Mouse (Mus musculus) heart, adult 2 months (tissue): ENCODE measurements around the gene Plagl1. TPM values are rescaled to one million over a fixed set of nuclear protein-coding genes. Genes with fewer than 3 reads are reported as not detected.

Source experiments
- DNase-seq, 2 experiments: peaks; one replicate each; pipeline ENCODE4 v3.0.0; 2021
- H3K27ac ChIP-seq: fragments of 200-600 bp; 2 replicates; pipeline ENCODE4 v1.8.1; 2022
- H3K27me3 ChIP-seq: fragments of 200-500 bp; 2 replicates; pipeline ENCODE4 v1.6.1; 2012; ENCODE audit warnings: mild to moderate bottlenecking, low read length, inconsistent platforms, mixed read lengths; ENCODE audit not compliant: control insufficient read depth, insufficient read depth
- H3K36me3 ChIP-seq: fragments of 200-500 bp; 2 replicates; pipeline ENCODE4 v1.6.1; 2012; ENCODE audit warnings: low read length, inconsistent platforms; ENCODE audit not compliant: control insufficient read depth, insufficient read depth
- H3K4me1 ChIP-seq: fragments of 200-500 bp; 2 replicates; pipeline ENCODE4 v1.6.1; 2011; ENCODE audit warnings: low read length; ENCODE audit not compliant: control insufficient read depth, insufficient read depth
- H3K4me3 ChIP-seq: fragments of 200-600 bp; 2 replicates; pipeline ENCODE4 v1.8.1; 2022
- H3K79me2 ChIP-seq: fragments of 200-500 bp; replicated peaks from 2 replicates; pipeline ENCODE4 v1.6.1; 2012; ENCODE audit warnings: mild to moderate bottlenecking, inconsistent platforms, low read length, moderate library complexity, mixed read lengths; ENCODE audit not compliant: control insufficient read depth, insufficient read depth
- H3K9ac ChIP-seq: fragments of 200-500 bp; 2 replicates; pipeline ENCODE4 v1.6.1; 2012; ENCODE audit warnings: low read depth, mild to moderate bottlenecking, control low read depth, inconsistent platforms, low read length, mixed read lengths
- CTCF ChIP-seq: fragments of 200-600 bp; IDR thresholded peaks from 2 replicates; pipeline ENCODE4 v1.8.1; 2022; ENCODE audit warnings: antibody characterized with exemption, mild to moderate bottlenecking, moderate library complexity
- EP300 ChIP-seq: fragments of 200-500 bp; IDR thresholded peaks from 2 replicates; pipeline ENCODE4 v1.6.1; 2011; ENCODE audit warnings: low read depth, low read length, control low read depth; ENCODE audit not compliant: insufficient read depth
- POLR2A ChIP-seq: fragments of 200-500 bp; IDR thresholded peaks from 2 replicates; pipeline ENCODE4 v1.6.1; 2011; ENCODE audit warnings: mild to moderate bottlenecking, low read depth, low read length, control low read depth; ENCODE audit not compliant: insufficient read depth
- WGBS: fragments of 180-500 bp; shearing (Covaris S2); methylation state at CpG from one replicate; pipeline ENCODE4 v1.1.7; 2018; 5-methylcytosine and 5-hydroxymethylcytosine counted together
- intact Hi-C: fragments of 180-260 bp; cut with DNase I; formaldehyde crosslinking; loops from one replicate; pipeline ENCODE4 v1.15.1; 2025
- polyA plus RNA-seq: library from polyadenylated mRNA; depleted of rRNA; stranded (reverse); fragments of >200 nt; gene quantifications from 2 replicates; pipeline ENCODE4 v1.2.3, GENCODE M21; 2012
- total RNA-seq, 2 experiments: library from RNA; stranded (reverse); gene quantifications; 2 replicates each; pipeline ENCODE4 v1.2.3; 2021

Gene Plagl1
- total and polyA plus RNA-seq, 3 experiments: 7.8 to 11.3 (median 8.6) TPM

DNA sequence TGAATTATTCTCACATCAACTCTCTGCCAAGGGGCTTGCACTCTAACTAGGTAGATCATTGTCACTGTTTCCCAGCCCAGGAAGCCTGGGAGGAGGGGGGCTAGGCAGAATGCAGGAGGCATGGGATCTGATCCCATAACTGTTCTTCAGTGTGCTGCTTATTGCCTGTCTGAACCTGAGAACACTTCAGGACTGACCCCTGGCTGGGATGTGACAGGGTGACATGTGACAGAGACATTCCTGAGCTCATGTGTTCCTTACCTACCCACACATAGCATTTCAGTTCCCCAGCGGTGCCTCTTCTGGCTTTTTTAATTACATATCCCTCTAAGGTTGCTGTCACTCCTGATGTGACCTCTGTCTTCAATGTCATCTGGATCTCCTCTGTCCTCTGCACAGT is 49.5 kb downstream of the Plagl1 start:
- intact Hi-C loops: no loop called here
- no peak overlapping the region for H3K27ac ChIP-seq

DNA sequence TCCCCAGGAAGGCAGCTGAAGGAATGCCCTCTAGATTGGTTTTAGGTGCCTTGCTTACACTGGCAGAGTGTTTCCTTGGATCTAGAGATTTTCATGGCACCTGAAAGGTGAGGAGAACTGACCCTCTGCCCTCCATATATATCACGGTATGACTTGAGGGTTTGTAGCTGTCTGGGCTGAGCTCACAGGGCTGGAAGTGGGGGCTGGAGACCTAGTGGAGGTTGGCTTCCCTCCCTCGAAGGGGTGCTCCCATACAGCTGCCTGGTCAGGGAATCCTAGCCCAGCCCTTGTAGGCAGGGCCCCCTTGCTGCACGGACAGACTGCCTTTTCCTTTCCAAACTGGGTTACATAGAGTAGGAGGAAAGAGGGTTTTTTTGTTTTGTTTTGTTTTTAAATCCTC is 52.5 kb downstream of the Plagl1 start:
- Histone ChIP-seq H3K4me1 (peaks cover 2% of the 10 kb centered on the region), H3K79me2 (no peaks in the 10 kb centered on the region), H3K27me3 (no peaks in the 10 kb centered on the region), H3K9ac (no peak overlapping the region), H3K4me3 (no peak overlapping the region), H3K36me3 (no peaks in the 10 kb centered on the region), H3K27ac (no peak overlapping the region)
- WGBS: 47% methylated on average over 3 of the region's 3 CpGs
- intact Hi-C loops: no loop called here
- no peak for DNase-seq
- TF ChIP-seq CTCF (no peak), POLR2A (no peak), EP300 (no peak)

More for the DNA sequence above, 49.5 kb downstream of the Plagl1 start:
- Histone ChIP-seq H3K36me3 (no peaks in the 10 kb centered on the region), H3K9ac (no peak overlapping the region), H3K27me3 (no peaks in the 10 kb centered on the region), H3K79me2 (no peaks in the 10 kb centered on the region), H3K4me1 (peaks cover 2% of the 10 kb centered on the region), H3K4me3 (no peak overlapping the region)
- 63% methylated on average over 1 of the region's 1 CpGs for WGBS
- DNase-seq: no peak
- no peak for TF ChIP-seq CTCF
- TF ChIP-seq EP300: no peak
- TF ChIP-seq POLR2A: no peak

DNA sequence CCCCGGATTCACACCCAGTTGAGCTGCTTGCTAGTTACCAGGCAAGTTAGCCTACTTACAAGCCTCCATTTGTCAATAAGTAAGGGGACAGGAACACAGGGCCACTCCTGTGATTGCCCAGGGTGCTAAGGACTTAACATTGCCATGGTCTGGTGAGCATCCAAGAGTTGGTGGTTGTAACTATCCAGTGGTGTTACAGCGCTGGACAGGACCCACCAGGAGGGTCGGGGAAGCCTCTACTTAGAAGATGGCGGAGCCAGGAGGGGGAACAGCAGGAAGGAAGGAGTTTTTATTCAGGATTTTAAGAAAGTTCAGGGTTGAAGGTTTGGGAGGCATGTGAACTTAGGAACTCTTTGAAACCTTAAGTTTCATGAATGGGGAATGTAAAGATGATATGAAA is 53.3 kb downstream of the Plagl1 start:
- no peak overlapping the region for H3K27ac ChIP-seq
- no peaks in the 10 kb centered on the region for H3K27me3 ChIP-seq
- H3K36me3 ChIP-seq: no peaks in the 10 kb centered on the region
- TF ChIP-seq CTCF (no peak), EP300 (no peak), POLR2A (no peak)
- DNase-seq: no peak
- H3K79me2 ChIP-seq: no peaks in the 10 kb centered on the region
- H3K4me3 ChIP-seq: no peak overlapping the region
- WGBS: 80% methylated on average over 4 of the region's 4 CpGs
- H3K9ac ChIP-seq: no peak overlapping the region
- intact Hi-C loops: no loop called here
- peaks cover 2% of the 10 kb centered on the region for H3K4me1 ChIP-seq

DNA sequence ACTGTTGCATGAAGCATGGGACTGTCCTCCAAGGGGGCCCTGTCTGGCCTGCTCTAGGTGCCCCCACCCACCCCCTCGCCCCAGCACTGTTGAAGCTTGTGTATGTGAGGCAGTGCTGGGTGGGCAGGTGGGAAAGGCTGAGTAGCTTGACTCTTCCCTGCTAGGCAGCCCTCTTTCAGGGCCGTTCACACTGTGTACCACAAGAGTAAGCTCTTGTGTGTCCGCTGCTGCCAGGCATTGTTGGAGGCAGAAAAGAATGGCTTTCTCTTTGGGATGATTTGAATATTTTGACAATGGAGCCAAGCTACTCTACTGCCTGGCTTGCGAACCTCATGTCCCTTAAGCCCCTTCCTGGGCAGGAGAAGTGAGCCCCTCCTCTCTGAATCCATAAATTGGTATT is 54.7 kb downstream of the Plagl1 start:
- H3K27me3 ChIP-seq: no peaks in the 10 kb centered on the region
- intact Hi-C loops: no loop called here
- TF ChIP-seq CTCF (no peak), POLR2A (no peak), EP300 (no peak)
- no peaks in the 10 kb centered on the region for H3K4me1 ChIP-seq
- H3K36me3 ChIP-seq: no peaks in the 10 kb centered on the region
- no peaks in the 10 kb centered on the region for H3K79me2 ChIP-seq
- WGBS: 90% methylated on average over 4 of the region's 4 CpGs
- H3K9ac ChIP-seq: no peak overlapping the region
- DNase-seq: no peak
- H3K27ac ChIP-seq: no peak overlapping the region
- H3K4me3 ChIP-seq: no peak overlapping the region

DNA sequence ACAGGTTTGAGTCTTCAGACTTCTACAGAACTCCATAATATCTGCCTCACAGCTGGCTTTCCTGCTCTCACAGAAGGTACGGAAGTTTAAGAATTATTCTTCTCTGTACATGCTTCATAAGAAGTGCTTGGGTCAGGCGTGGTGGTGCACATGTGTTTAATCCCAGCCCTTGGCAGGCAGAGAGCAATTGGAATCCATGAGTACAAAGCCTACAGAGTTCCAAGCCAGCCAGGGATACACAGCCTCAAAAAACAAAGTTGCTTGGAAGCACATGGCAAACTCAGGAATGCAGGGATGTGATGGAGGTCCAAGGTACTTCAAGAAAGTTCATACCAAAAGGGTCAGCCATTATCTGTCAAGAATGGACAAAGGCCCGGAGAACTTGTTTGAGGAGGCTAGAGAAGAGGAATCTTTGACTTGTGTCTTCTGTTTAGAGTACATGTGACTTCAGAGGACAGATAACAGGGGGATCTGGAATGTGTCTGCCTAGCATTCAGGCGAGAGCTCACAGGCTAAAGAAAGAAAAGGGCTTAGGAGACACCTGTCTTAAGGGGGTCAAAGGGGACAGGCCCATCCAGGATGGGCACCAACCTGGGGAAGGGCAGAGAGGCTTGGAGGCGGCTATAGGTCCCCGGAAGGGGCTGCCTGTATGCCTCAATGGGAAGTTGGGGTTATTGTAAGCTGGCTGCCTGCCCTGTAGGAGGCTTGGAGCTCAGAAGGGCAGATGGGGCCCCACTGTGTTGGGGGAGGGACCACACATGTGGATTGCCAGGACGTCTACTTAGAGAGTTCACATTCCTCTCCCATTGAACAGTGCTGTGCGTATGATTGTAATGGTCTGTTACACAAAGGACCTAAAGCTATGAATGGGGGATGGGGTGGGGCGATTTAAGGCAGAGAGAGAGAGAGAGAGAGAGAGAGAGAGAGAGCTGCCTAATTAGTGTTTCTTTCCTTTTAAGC is 56.7 kb downstream of the Plagl1 start:
- no peak for DNase-seq
- no peak for TF ChIP-seq EP300
- no peak for TF ChIP-seq POLR2A
- no peak for TF ChIP-seq CTCF
- Histone ChIP-seq H3K4me3 (no peak overlapping the region), H3K4me1 (no peaks in the 10 kb centered on the region), H3K9ac (no peak overlapping the region), H3K79me2 (no peaks in the 10 kb centered on the region), H3K27me3 (no peaks in the 10 kb centered on the region), H3K27ac (no peak overlapping the region), H3K36me3 (no peaks in the 10 kb centered on the region)
- intact Hi-C loops: no loop called here
- 58% methylated on average over 9 of the region's 9 CpGs for WGBS
